Mouse (Mus musculus) intestine, embryonic 16.5 days (tissue): ENCODE results near the gene Tinf2. TPM values are rescaled to one million over a fixed set of nuclear protein-coding genes. Genes with fewer than 3 reads are reported as not detected.
A peak's percentile ranks its signal among the peaks of the same experiment; 100 is the strongest.

ENCODE experiments used
- ATAC-seq: fragments of 200-750 bp; cut with Nextera tagmentation; 2 replicates; pipeline ENCODE4 v1.8.0; 2017; ENCODE audit warnings: moderate TSS enrichment, moderate library complexity
- H3K27ac ChIP-seq: fragments of 300-500 bp; sonication (generic); 2 replicates; pipeline ENCODE4 v1.5.1; 2014; ENCODE audit warnings: mild to moderate bottlenecking, low read length
- H3K27me3 ChIP-seq: fragments of 300-500 bp; sonication (generic); replicated peaks from 2 replicates; pipeline ENCODE4 v1.6.1; 2014; ENCODE audit warnings: low read length, control low read depth, mixed read lengths; ENCODE audit not compliant: control insufficient read depth, insufficient read depth
- H3K36me3 ChIP-seq: fragments of 300-500 bp; sonication (generic); 2 replicates; pipeline ENCODE4 v1.6.1; 2014; ENCODE audit warnings: low read length, control low read depth; ENCODE audit not compliant: control insufficient read depth, insufficient read depth
- H3K4me1 ChIP-seq: fragments of 300-500 bp; sonication (generic); 2 replicates; pipeline ENCODE4 v1.6.1; 2014; ENCODE audit warnings: low read length, control low read depth, mixed read lengths; ENCODE audit not compliant: control insufficient read depth, insufficient read depth
- H3K4me2 ChIP-seq: fragments of 300-500 bp; sonication (generic); 2 replicates; pipeline ENCODE4 v1.6.1; 2014; ENCODE audit warnings: low read depth, low read length, control low read depth
- H3K4me3 ChIP-seq: fragments of 300-500 bp; sonication (generic); 2 replicates; pipeline ENCODE4 v1.5.1; 2014; ENCODE audit warnings: mild to moderate bottlenecking, low read length
- H3K9ac ChIP-seq: fragments of 300-500 bp; sonication (generic); 2 replicates; pipeline ENCODE4 v1.6.1; 2014; ENCODE audit warnings: low read depth, low read length
- H3K9me3 ChIP-seq: fragments of 300-500 bp; sonication (generic); 2 replicates; pipeline ENCODE4 v1.6.1; 2016; ENCODE audit warnings: low read length, control low read depth; ENCODE audit not compliant: control insufficient read depth
- WGBS: fragments of 180-500 bp; shearing (Covaris S2); extraction: QIAGEN DNeasy Blood & Tissue Kit; methylation state at CpG from one replicate; pipeline ENCODE4 v1.1.7; 2014; 5-methylcytosine and 5-hydroxymethylcytosine counted together
- polyA plus RNA-seq: library from polyadenylated mRNA; unstranded; fragments of >200 nt; fragmentation: Nextera tagmentation; extraction: Ambion mirVana; gene quantifications from 2 replicates; pipeline ENCODE4 v1.2.1, GENCODE M21; 2015

Tinf2 gene
- polyA plus RNA-seq, 1 experiment from 2014 or later = 37.1 TPM

- Histone ChIP-seq H3K4me1 (peaks cover 3% of the 10 kb centered on the region; the same call in 1 of the 2 replicates), H3K36me3 (0 out of 2 replicates have a peak, but pooled peaks cover 2% of the 10 kb centered on the region), H3K9ac (peak within 1 kb of the TSS; percentile 91), H3K27me3 (no peaks in the 10 kb centered on the region), H3K9me3 (no peaks in the 10 kb centered on the region), H3K27ac (peak within 1 kb of the TSS; percentile 92), H3K4me2 (peak within 1 kb of the TSS; percentile 64), H3K4me3 (peak within 1 kb of the TSS; percentile 83)
- peak; percentile 97 for ATAC-seq
- WGBS = under 1% methylated on average over 49 of the region's 50 CpGs
These were observed 40.2 kb upstream of the Tinf2 start, which contains the start of gene Rabggta for GRCm38 (mm10) chr14:55721700-55722437. Gene Rabggta, minus strand, starts transcription at chr14:55722263.

GRCm38 (mm10) chr14:55721076-55721475 lies 39.5 kb upstream of the Tinf2 start:
- no peak for ATAC-seq
- 70% methylated on average over 6 of the region's 6 CpGs for WGBS
- peak overlapping the region; percentile 92; the same call in 1 of the 2 replicates for H3K27ac ChIP-seq

GRCm38 (mm10) chr14:55720666-55721065 lies 39.0 kb upstream of the Tinf2 start:
- Histone ChIP-seq H3K4me1 (peaks cover 3% of the 10 kb centered on the region; the same call in 1 of the 2 replicates), H3K36me3 (0 out of 2 replicates have a peak, but pooled peaks cover 2% of the 10 kb centered on the region), H3K4me3 (no peak overlapping the region), H3K9me3 (no peaks in the 10 kb centered on the region), H3K9ac (no peak overlapping the region), H3K27me3 (no peaks in the 10 kb centered on the region), H3K4me2 (no peak overlapping the region), H3K27ac (no peak overlapping the region)
- no peak for ATAC-seq
- WGBS = 90% methylated on average over 12 of the region's 12 CpGs

More at GRCm38 (mm10) chr14:55721076-55721475, 39.5 kb upstream of the Tinf2 start:
- Histone ChIP-seq H3K4me1 (peaks cover 3% of the 10 kb centered on the region; the same call in 1 of the 2 replicates), H3K36me3 (0 out of 2 replicates have a peak, but pooled peaks cover 2% of the 10 kb centered on the region), H3K4me2 (peak overlapping the region; percentile 64), H3K9ac (peak overlapping the region; percentile 91; the same call in 1 of the 2 replicates), H3K27me3 (no peaks in the 10 kb centered on the region), H3K9me3 (no peaks in the 10 kb centered on the region), H3K4me3 (peak overlapping the region; percentile 83)

GRCm38 (mm10) chr14:55719737-55720136 lies 38.1 kb upstream of the Tinf2 start:
- Histone ChIP-seq H3K27me3 (no peaks in the 10 kb centered on the region), H3K9ac (0 out of 2 replicates have a peak overlapping the region, but pooled peaks have one; percentile 5), H3K4me2 (no peak overlapping the region), H3K4me3 (no peak overlapping the region), H3K36me3 (0 out of 2 replicates have a peak, but pooled peaks cover 2% of the 10 kb centered on the region), H3K4me1 (peaks cover 7% of the 10 kb centered on the region; the same call in 1 of the 2 replicates), H3K27ac (no peak overlapping the region), H3K9me3 (no peaks in the 10 kb centered on the region)
- WGBS = 87% methylated on average over 6 of the region's 6 CpGs
- ATAC-seq = no peak

GRCm38 (mm10) chr14:55716884-55717283 lies 35.3 kb upstream of the Tinf2 start:
- ATAC-seq = no peak
- no peaks in the 10 kb centered on the region for H3K9me3 ChIP-seq
- H3K4me2 ChIP-seq = no peak overlapping the region
- no peaks in the 10 kb centered on the region for H3K27me3 ChIP-seq
- WGBS = 78% methylated on average over 8 of the region's 8 CpGs
- no peak overlapping the region for H3K9ac ChIP-seq
- no peak overlapping the region for H3K27ac ChIP-seq
- peaks cover 21% of the 10 kb centered on the region for H3K4me1 ChIP-seq
- H3K4me3 ChIP-seq = no peak overlapping the region
- 0 out of 2 replicates have a peak, but pooled peaks cover 2% of the 10 kb centered on the region for H3K36me3 ChIP-seq

- H3K9me3 ChIP-seq = no peaks in the 10 kb centered on the region
- H3K27me3 ChIP-seq = no peaks in the 10 kb centered on the region
- 93% methylated on average over 6 of the region's 6 CpGs for WGBS
- H3K9ac ChIP-seq = no peak overlapping the region
- H3K4me2 ChIP-seq = no peak overlapping the region
- no peak overlapping the region for H3K4me3 ChIP-seq
- H3K36me3 ChIP-seq = 0 out of 2 replicates have a peak, but pooled peaks cover 2% of the 10 kb centered on the region
- peaks cover 21% of the 10 kb centered on the region for H3K4me1 ChIP-seq
- H3K27ac ChIP-seq = no peak overlapping the region
- no peak for ATAC-seq
These were observed 34.7 kb upstream of the Tinf2 start for GRCm38 (mm10) chr14:55716271-55716670.

GRCm38 (mm10) chr14:55714893-55715292 lies 33.3 kb upstream of the Tinf2 start:
- 0 out of 2 replicates have a peak, but pooled peaks cover 2% of the 10 kb centered on the region for H3K36me3 ChIP-seq
- H3K27me3 ChIP-seq = no peaks in the 10 kb centered on the region
- ATAC-seq = no peak
- 22% methylated on average over 6 of the region's 6 CpGs for WGBS
- no peak overlapping the region for H3K4me2 ChIP-seq
- no peak overlapping the region for H3K9ac ChIP-seq
- H3K27ac ChIP-seq = no peak overlapping the region
- no peak overlapping the region for H3K4me3 ChIP-seq
- no peaks in the 10 kb centered on the region for H3K9me3 ChIP-seq
- peaks cover 21% of the 10 kb centered on the region for H3K4me1 ChIP-seq

GRCm38 (mm10) chr14:55713729-55714122 lies 32.1 kb upstream of the Tinf2 start, which contains the start of gene Tgm1:
Gene Tgm1, minus strand, starts transcription at chr14:55713926.
- 14% methylated on average over 4 of the region's 4 CpGs for WGBS
- ATAC-seq = peak; percentile 21
- Histone ChIP-seq H3K27ac (no peak within 1 kb of the TSS), H3K36me3 (0 out of 2 replicates have a peak, but pooled peaks cover 2% of the 10 kb centered on the region), H3K4me1 (peaks cover 21% of the 10 kb centered on the region), H3K4me2 (peak within 1 kb of the TSS; percentile 77), H3K27me3 (no peaks in the 10 kb centered on the region), H3K4me3 (peak within 1 kb of the TSS; percentile 40), H3K9me3 (no peaks in the 10 kb centered on the region), H3K9ac (peak within 1 kb of the TSS; percentile 65)

GRCm38 (mm10) chr14:55713007-55713728 lies 31.5 kb upstream of the Tinf2 start:
- H3K4me3 ChIP-seq = peak overlapping the region; percentile 40
- 10% methylated on average over 25 of the region's 25 CpGs for WGBS
- H3K9me3 ChIP-seq = no peaks in the 10 kb centered on the region
- H3K27me3 ChIP-seq = no peaks in the 10 kb centered on the region
- ATAC-seq = peak; percentile 69
- peaks cover 21% of the 10 kb centered on the region for H3K4me1 ChIP-seq
- H3K9ac ChIP-seq = peak overlapping the region; percentile 65
- no peak overlapping the region for H3K27ac ChIP-seq
- peak overlapping the region; percentile 77 for H3K4me2 ChIP-seq
- 0 out of 2 replicates have a peak, but pooled peaks cover under 1% of the 10 kb centered on the region for H3K36me3 ChIP-seq
